Mouse (Mus musculus): ENCODE measurements around the gene Nxph1. TPM values are rescaled to one million over a fixed set of nuclear protein-coding genes. Genes with fewer than 3 reads are reported as not detected.

The Nxph1 gene
- polyA plus RNA-seq (2014; fragmentation: Illumina TruSeq; extraction: RNeasy Lipid Tissue Mini Kit (QIAGEN cat#74804); ENCODE audit: low read depth, low replicate concordance), result not detected

DNA sequence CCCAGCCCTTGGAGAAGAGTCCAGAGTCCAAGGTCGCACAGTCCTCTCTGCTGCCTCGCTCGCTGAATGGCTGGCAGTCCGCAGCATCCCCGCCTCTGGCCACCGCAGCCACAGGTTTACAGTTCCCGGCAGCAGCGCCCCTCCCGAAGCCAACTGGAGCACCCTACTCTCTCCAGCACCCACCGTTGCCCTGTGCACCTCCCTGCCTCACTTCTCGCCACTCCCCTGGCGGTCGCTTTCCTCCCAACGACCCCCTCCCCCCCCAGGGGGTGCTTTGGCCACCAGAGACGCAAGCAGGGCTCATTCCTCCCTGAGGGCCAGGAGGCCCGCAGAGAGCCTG, at the start of gene Nxph1:
Gene Nxph1, plus strand, starts transcription at position 301 of the 340 bp plus-strand sequence.

Other genes starting within 250 kb of the Nxph1 start
- gene Ica1, start 169.9 kb upstream of the Nxph1 start, polyA plus RNA-seq (2014; fragmentation: Illumina TruSeq; extraction: RNeasy Lipid Tissue Mini Kit (QIAGEN cat#74804); ENCODE audit: low read depth, low replicate concordance), result 16.7 TPM